Mouse (Mus musculus): ENCODE measurements at regions not wholly inside any gene's neighbourhood (a gene's known extent, or its start where the extent isn't known, plus 50 kb on each side); places are given as distances from the start of the nearest gene placed in this dataset.

DNA sequence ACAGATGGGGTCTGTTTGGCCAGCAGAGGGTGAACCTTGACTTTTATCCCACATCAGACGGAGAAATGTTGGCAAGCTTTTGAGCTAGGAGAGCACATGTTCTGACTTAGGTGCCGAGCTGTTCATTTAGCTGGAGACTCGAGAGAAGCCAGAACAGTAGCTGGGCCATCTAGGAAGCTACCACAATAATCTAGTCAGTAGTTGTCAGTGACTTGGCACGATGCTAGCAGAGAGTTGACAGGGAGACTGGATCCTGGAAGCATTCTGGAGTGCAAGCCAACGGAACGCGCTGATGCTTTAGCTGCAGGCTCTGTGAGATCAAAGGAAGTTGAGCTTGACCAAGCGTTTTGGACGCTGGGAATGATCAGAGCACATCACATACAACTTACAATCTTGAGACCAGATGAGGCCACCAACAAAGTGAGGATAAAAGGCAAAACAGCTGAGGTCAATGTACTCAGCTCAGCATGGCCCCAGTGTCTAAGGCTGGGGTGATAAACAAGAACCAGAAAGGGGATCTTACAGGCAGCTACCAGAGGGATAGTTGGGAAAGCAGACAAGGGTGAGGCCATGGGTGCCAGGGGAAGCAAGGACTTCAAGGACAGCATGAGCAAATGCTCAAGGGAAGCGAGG, 130.0 kb downstream of the Dyrk2 start:
- H3K9me3 ChIP-seq (ENCODE audit: control insufficient read depth, insufficient read depth, low read depth, low read length): no peaks in the 10 kb centered on the region
- no peak overlapping the region for H3K27ac ChIP-seq (ENCODE audit: insufficient read depth, low read depth, low read length, poor library complexity, severe bottlenecking)
- H3K36me3 ChIP-seq (ENCODE audit: control insufficient read depth, insufficient read depth, low read length, poor library complexity, severe bottlenecking): no peaks in the 10 kb centered on the region
- no peak overlapping the region for H3K9ac ChIP-seq (ENCODE audit: insufficient read depth, low read depth, low read length, poor library complexity, severe bottlenecking)
- no peaks in the 10 kb centered on the region for H3K4me1 ChIP-seq (ENCODE audit: control insufficient read depth in 2 of 2, insufficient read depth in 2 of 2, low read length in 2 of 2, poor library complexity in 1 of 2)
- in situ Hi-C loops (cut with MboI; ENCODE audit: low sequenced_read_pairs in 2 of 2, unreplicated experiment in 2 of 2): no loop called here
- no peak for DNase-seq (ENCODE audit: low read depth, low spot score)
- no peak overlapping the region for H3K4me3 ChIP-seq (ENCODE audit: insufficient read depth in 1 of 2, low read depth in 1 of 2, low read length in 2 of 2, poor library complexity in 1 of 2, severe bottlenecking in 1 of 2)
- no peak for TF ChIP-seq CHD2 (IDR thresholded peaks at IDR 0.05; ENCODE audit: low read depth, low read length)

DNA sequence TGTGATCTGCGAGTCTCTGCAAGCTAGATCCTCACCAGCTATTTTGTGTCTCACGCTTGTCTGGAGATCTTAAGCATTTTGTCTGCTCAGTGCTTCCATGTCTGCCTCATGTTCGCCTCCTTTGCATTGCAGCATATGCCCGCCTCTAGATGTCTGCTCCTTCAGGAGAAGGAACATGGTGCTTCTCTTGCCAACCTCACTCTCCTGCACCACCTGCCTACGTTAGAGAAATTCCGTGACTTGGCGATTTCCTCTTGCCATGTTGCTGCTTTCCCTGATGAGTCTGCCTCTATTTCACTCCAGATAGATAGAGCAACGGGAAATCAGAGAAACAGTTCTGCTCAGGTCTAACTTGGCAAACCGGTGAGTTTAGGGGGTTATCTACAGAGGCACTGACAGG, 126.2 kb downstream of the Dyrk2 start:
- in situ Hi-C loops (cut with MboI; ENCODE audit: low sequenced_read_pairs in 2 of 2, unreplicated experiment in 2 of 2): no loop called here
- Histone ChIP-seq H3K4me3 (ENCODE audit: insufficient read depth in 1 of 2, low read depth in 1 of 2, low read length in 2 of 2, poor library complexity in 1 of 2, severe bottlenecking in 1 of 2) (no peak overlapping the region), H3K4me1 (ENCODE audit: control insufficient read depth in 2 of 2, insufficient read depth in 2 of 2, low read length in 2 of 2, poor library complexity in 1 of 2) (peaks cover 1 to 3% of the 10 kb centered on the region in 2 experiments; a peak in 1 of 4 replicates), H3K9ac (ENCODE audit: insufficient read depth, low read depth, low read length, poor library complexity, severe bottlenecking) (no peak overlapping the region), H3K9me3 (ENCODE audit: control insufficient read depth, insufficient read depth, low read depth, low read length) (no peaks in the 10 kb centered on the region), H3K36me3 (ENCODE audit: control insufficient read depth, insufficient read depth, low read length, poor library complexity, severe bottlenecking) (no peaks in the 10 kb centered on the region), H3K27ac (ENCODE audit: insufficient read depth, low read depth, low read length, poor library complexity, severe bottlenecking) (no peak overlapping the region)
- DNase-seq (ENCODE audit: low read depth, low spot score): no peak
- TF ChIP-seq ZC3H11A (IDR thresholded peaks at IDR 0.05; ENCODE audit: borderline replicate concordance, low read depth, low read length): no peak
- no peak for TF ChIP-seq CHD2 (IDR thresholded peaks at IDR 0.05; ENCODE audit: low read depth, low read length)
- no peak for TF ChIP-seq HCFC1 (IDR thresholded peaks at IDR 0.05; ENCODE audit: borderline replicate concordance, insufficient read depth, low read length)
- TF ChIP-seq MAFK (IDR thresholded peaks at IDR 0.05; ENCODE audit: insufficient read depth, low read depth, low read length): no peak
- TF ChIP-seq ZNF384 (IDR thresholded peaks at IDR 0.05; ENCODE audit: low read depth, low read length): no peak

DNA sequence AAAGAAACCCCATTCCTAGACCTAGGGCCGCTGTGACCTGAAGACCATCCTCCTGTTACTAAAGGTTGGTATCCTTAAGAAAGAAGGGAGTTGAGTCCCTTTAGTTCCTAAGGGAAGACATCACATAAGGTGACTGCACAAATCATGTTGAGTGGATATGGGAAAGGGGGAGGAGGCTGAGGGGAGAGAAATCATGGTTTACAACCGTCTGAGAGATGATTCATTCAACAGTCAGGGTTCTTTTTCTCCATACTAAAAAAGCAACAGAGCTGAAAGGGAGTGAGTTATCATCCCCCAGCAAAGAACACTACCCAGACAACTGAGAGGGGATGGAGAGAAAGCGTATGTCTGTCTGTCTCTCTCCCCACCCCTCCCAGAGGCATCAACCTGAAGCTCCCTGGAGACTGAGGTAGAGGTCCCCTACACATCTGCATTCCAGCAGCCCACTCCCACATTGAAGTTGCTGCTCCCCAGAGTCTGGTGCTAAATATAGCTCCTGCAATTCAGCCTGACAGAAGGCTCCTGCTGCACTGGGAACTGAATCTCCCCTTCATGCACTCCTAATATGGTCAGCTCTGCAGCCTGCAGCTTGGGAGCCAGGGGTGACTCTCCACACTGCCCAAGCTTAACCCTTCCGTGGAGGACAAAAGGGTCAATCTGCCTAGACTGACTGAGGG, 123.2 kb downstream of the Dyrk2 start:
- Histone ChIP-seq H3K4me1 (ENCODE audit: control insufficient read depth in 2 of 2, insufficient read depth in 2 of 2, low read length in 2 of 2, poor library complexity in 1 of 2) (peaks cover 1 to 3% of the 10 kb centered on the region in 2 experiments; a peak in 1 of 4 replicates), H3K36me3 (ENCODE audit: control insufficient read depth, insufficient read depth, low read length, poor library complexity, severe bottlenecking) (no peaks in the 10 kb centered on the region), H3K9me3 (ENCODE audit: control insufficient read depth, insufficient read depth, low read depth, low read length) (no peaks in the 10 kb centered on the region), H3K9ac (ENCODE audit: insufficient read depth, low read depth, low read length, poor library complexity, severe bottlenecking) (no peak overlapping the region), H3K27ac (ENCODE audit: insufficient read depth, low read depth, low read length, poor library complexity, severe bottlenecking) (no peak overlapping the region), H3K4me3 (ENCODE audit: insufficient read depth in 1 of 2, low read depth in 1 of 2, low read length in 2 of 2, poor library complexity in 1 of 2, severe bottlenecking in 1 of 2) (no peak overlapping the region)
- TF ChIP-seq MAFK (IDR thresholded peaks at IDR 0.05; ENCODE audit: insufficient read depth, low read depth, low read length) (no peak), ZNF384 (IDR thresholded peaks at IDR 0.05; ENCODE audit: low read depth, low read length) (no peak), HCFC1 (IDR thresholded peaks at IDR 0.05; ENCODE audit: borderline replicate concordance, insufficient read depth, low read length) (no peak)
- no peak for DNase-seq (ENCODE audit: low read depth, low spot score)
- in situ Hi-C loops (cut with MboI; ENCODE audit: low sequenced_read_pairs in 2 of 2, unreplicated experiment in 2 of 2): no loop called here

DNA sequence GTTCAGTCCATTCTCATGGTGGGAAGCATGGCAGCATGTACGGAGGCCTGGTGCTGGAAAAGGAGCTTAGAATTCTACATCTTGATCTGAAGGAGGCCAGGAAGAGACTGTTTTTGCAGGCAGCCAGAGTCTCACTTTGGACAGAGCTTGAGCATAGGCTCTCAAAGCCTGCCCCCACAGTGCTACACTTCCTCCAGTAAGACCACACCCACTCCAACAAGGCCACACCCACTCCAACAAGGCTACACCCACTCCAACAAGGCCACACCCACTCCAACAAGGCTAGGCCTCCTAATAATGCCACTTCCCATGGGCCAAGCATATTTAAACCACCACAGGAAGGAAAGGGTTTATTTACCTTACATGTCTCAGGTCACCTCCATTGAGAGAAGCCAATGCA, 121.0 kb downstream of the Dyrk2 start:
- Histone ChIP-seq H3K27ac (ENCODE audit: insufficient read depth, low read depth, low read length, poor library complexity, severe bottlenecking) (no peak overlapping the region), H3K9ac (ENCODE audit: insufficient read depth, low read depth, low read length, poor library complexity, severe bottlenecking) (no peak overlapping the region), H3K4me1 (ENCODE audit: control insufficient read depth in 2 of 2, insufficient read depth in 2 of 2, low read length in 2 of 2, poor library complexity in 1 of 2) (peaks cover 1 to 3% of the 10 kb centered on the region in 2 experiments; a peak in 1 of 4 replicates), H3K36me3 (ENCODE audit: control insufficient read depth, insufficient read depth, low read length, poor library complexity, severe bottlenecking) (no peaks in the 10 kb centered on the region), H3K9me3 (ENCODE audit: control insufficient read depth, insufficient read depth, low read depth, low read length) (no peaks in the 10 kb centered on the region), H3K4me3 (ENCODE audit: insufficient read depth in 1 of 2, low read depth in 1 of 2, low read length in 2 of 2, poor library complexity in 1 of 2, severe bottlenecking in 1 of 2) (no peak overlapping the region)
- in situ Hi-C loops (cut with MboI; ENCODE audit: low sequenced_read_pairs in 2 of 2, unreplicated experiment in 2 of 2): no loop called here
- TF ChIP-seq HCFC1 (IDR thresholded peaks at IDR 0.05; ENCODE audit: borderline replicate concordance, insufficient read depth, low read length) (no peak), ZC3H11A (IDR thresholded peaks at IDR 0.05; ENCODE audit: borderline replicate concordance, low read depth, low read length) (no peak), MAFK (IDR thresholded peaks at IDR 0.05; ENCODE audit: insufficient read depth, low read depth, low read length) (no peak), CHD2 (IDR thresholded peaks at IDR 0.05; ENCODE audit: low read depth, low read length) (no peak), ZNF384 (IDR thresholded peaks at IDR 0.05; ENCODE audit: low read depth, low read length) (no peak)
- no peak for DNase-seq (ENCODE audit: low read depth, low spot score)

DNA sequence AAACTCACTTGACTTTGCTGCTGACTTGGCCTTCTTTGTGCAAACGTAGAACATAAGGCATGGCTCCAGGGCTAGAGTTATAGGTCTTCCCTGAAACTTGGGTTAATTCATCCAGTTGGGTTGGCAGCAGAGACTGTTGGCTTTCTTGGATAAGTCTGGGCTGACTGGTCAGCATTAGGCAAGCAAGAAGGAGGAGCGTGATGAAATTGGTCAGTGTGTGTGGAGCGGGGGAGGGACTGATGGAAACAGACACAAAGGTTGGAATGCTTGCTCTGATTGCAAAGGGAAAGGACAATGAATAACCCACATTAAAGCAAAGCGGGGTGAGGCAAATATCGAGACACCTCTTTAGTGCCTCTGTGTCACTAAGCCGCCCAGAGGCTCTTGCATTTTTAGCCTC, 120.3 kb downstream of the Dyrk2 start:
- no peak overlapping the region for H3K4me3 ChIP-seq (ENCODE audit: insufficient read depth in 1 of 2, low read depth in 1 of 2, low read length in 2 of 2, poor library complexity in 1 of 2, severe bottlenecking in 1 of 2)
- no peaks in the 10 kb centered on the region for H3K9me3 ChIP-seq (ENCODE audit: control insufficient read depth, insufficient read depth, low read depth, low read length)
- no peak overlapping the region for H3K9ac ChIP-seq (ENCODE audit: insufficient read depth, low read depth, low read length, poor library complexity, severe bottlenecking)
- peaks cover 1 to 3% of the 10 kb centered on the region in 2 experiments; a peak in 1 of 4 replicates for H3K4me1 ChIP-seq (ENCODE audit: control insufficient read depth in 2 of 2, insufficient read depth in 2 of 2, low read length in 2 of 2, poor library complexity in 1 of 2)
- no peak for TF ChIP-seq MAFK (IDR thresholded peaks at IDR 0.05; ENCODE audit: insufficient read depth, low read depth, low read length)
- no peak for TF ChIP-seq CHD2 (IDR thresholded peaks at IDR 0.05; ENCODE audit: low read depth, low read length)
- no peak for TF ChIP-seq ZNF384 (IDR thresholded peaks at IDR 0.05; ENCODE audit: low read depth, low read length)
- TF ChIP-seq ZC3H11A (IDR thresholded peaks at IDR 0.05; ENCODE audit: borderline replicate concordance, low read depth, low read length): no peak
- TF ChIP-seq HCFC1 (IDR thresholded peaks at IDR 0.05; ENCODE audit: borderline replicate concordance, insufficient read depth, low read length): no peak
- in situ Hi-C loops (cut with MboI; ENCODE audit: low sequenced_read_pairs in 2 of 2, unreplicated experiment in 2 of 2): no loop called here
- H3K36me3 ChIP-seq (ENCODE audit: control insufficient read depth, insufficient read depth, low read length, poor library complexity, severe bottlenecking): no peaks in the 10 kb centered on the region
- no peak for DNase-seq (ENCODE audit: low read depth, low spot score)
- H3K27ac ChIP-seq (ENCODE audit: insufficient read depth, low read depth, low read length, poor library complexity, severe bottlenecking): no peak overlapping the region

Data from ES-E14 (cell line).